Mouse (Mus musculus) left cerebral cortex, adult 9 months (tissue): ENCODE measurements around the gene Arhgap45.
"Not testable (repeated sequence)": the region's sequence is repeated elsewhere in the genome, so short reads cannot be mapped to it uniquely, and the experiment has no call there.

Experiments
- DNase-seq, 2 experiments: peaks; one replicate each; pipeline ENCODE4 v3.0.0; 2022; ENCODE audit warnings: low spot score in 2 of 2

Arhgap45 gene

GRCm38 (mm10) chr10:80054911-80055310 lies 38.5 kb downstream of the Arhgap45 start:
- not testable (repeated sequence) for DNase-seq

- DNase-seq = no peak
Measured at GRCm38 (mm10) chr10:80055364-80055763, 38.9 kb downstream of the Arhgap45 start.

- no peak for DNase-seq
Measured at GRCm38 (mm10) chr10:80055891-80056290, 39.4 kb downstream of the Arhgap45 start.

- no peak for DNase-seq
Measured at GRCm38 (mm10) chr10:80056506-80056905, 40.1 kb downstream of the Arhgap45 start.

GRCm38 (mm10) chr10:80056976-80057682 lies 40.7 kb downstream of the Arhgap45 start:
- DNase-seq = no peak

- DNase-seq = no peak
Measured at GRCm38 (mm10) chr10:80057683-80058326, 41.4 kb downstream of the Arhgap45 start.

GRCm38 (mm10) chr10:80063104-80063503 lies 46.7 kb downstream of the Arhgap45 start:
- no peak for DNase-seq

GRCm38 (mm10) chr10:80063877-80064650 lies 47.6 kb downstream of the Arhgap45 start:
- DNase-seq = no peak

GRCm38 (mm10) chr10:80069251-80069650 lies 52.8 kb downstream of the Arhgap45 start:
- no peak for DNase-seq

GRCm38 (mm10) chr10:80069948-80070450 lies 53.5 kb downstream of the Arhgap45 start:
- no peak for DNase-seq

GRCm38 (mm10) chr10:80070837-80071515 lies 54.5 kb downstream of the Arhgap45 start:
- peak in 1 of 2 experiments; percentile 83 for DNase-seq

- no peak for DNase-seq
Measured at GRCm38 (mm10) chr10:80071516-80071900, 55.1 kb downstream of the Arhgap45 start.

GRCm38 (mm10) chr10:80072623-80073489 lies 56.4 kb downstream of the Arhgap45 start:
- no peak for DNase-seq

- DNase-seq = peak in 1 of 2 experiments; percentile 70
Measured at GRCm38 (mm10) chr10:80074813-80075601, 58.6 kb downstream of the Arhgap45 start.

GRCm38 (mm10) chr10:80075924-80076323 lies 59.5 kb downstream of the Arhgap45 start:
- DNase-seq = no peak

- DNase-seq = no peak
Measured at GRCm38 (mm10) chr10:80076386-80076785, 59.9 kb downstream of the Arhgap45 start.

GRCm38 (mm10) chr10:80077312-80077711 lies 60.9 kb downstream of the Arhgap45 start:
- DNase-seq = no peak

GRCm38 (mm10) chr10:80078366-80078765 lies 61.9 kb downstream of the Arhgap45 start:
- DNase-seq = no peak

- DNase-seq = no peak
Measured at GRCm38 (mm10) chr10:80080396-80081070, 64.1 kb downstream of the Arhgap45 start.
